Mouse (Mus musculus): ENCODE results near the gene Tnni1. TPM values are rescaled to one million over a fixed set of nuclear protein-coding genes. Genes with fewer than 3 reads are reported as not detected.
A peak's percentile ranks its signal among the peaks of the same experiment; 100 is the strongest.

Gene Tnni1
- polyA plus RNA-seq, 1 experiment = 1.3 TPM

GRCm38 (mm10) chr1:135800192-135800950 is 21.1 kb downstream of the Tnni1 start:
- no peak for TF ChIP-seq CTCF (IDR thresholded peaks at IDR 0.05; ENCODE audit: extremely low read depth, insufficient read depth, insufficient read length, insufficient replicate concordance)
- no peak for TF ChIP-seq POLR2A (IDR thresholded peaks at IDR 0.05; ENCODE audit: low read depth, low read length)
- 62% methylated on average over 8 of the region's 8 CpGs for WGBS
- Histone ChIP-seq H3K27me3 (ENCODE audit: control insufficient read depth, insufficient read depth, low read length) (0 out of 2 replicates have a peak, but pooled peaks cover under 1% of the 10 kb centered on the region), H3K36me3 (ENCODE audit: control insufficient read depth, insufficient read depth, low read length) (no peaks in the 10 kb centered on the region), H3K27ac (ENCODE audit: insufficient read depth, low read length) (no peak overlapping the region), H3K4me3 (ENCODE audit: extremely low read depth, insufficient read depth, insufficient read length) (no peak overlapping the region), H3K4me1 (ENCODE audit: control insufficient read depth, insufficient read depth, insufficient read length) (no peaks in the 10 kb centered on the region)
- no peak for DNase-seq (ENCODE audit: low read depth in 1 of 2, low spot score in 2 of 2)

- DNase-seq (ENCODE audit: low read depth in 1 of 2, low spot score in 2 of 2) = peak in 1 of 2 experiments; percentile 26
- 57% methylated on average over 10 of the region's 10 CpGs for whole genome bisulfite sequencing
- H3K36me3 ChIP-seq (ENCODE audit: control insufficient read depth, insufficient read depth, low read length) = no peaks in the 10 kb centered on the region
- TF ChIP-seq POLR2A (IDR thresholded peaks at IDR 0.05; ENCODE audit: low read depth, low read length) = no peak
- no peaks in the 10 kb centered on the region; the same call in 1 of the 2 replicates for H3K4me1 ChIP-seq (ENCODE audit: control insufficient read depth, insufficient read depth, insufficient read length)
- no peak overlapping the region for H3K27ac ChIP-seq (ENCODE audit: insufficient read depth, low read length)
- no peak overlapping the region for H3K4me3 ChIP-seq (ENCODE audit: extremely low read depth, insufficient read depth, insufficient read length)
- no peaks in the 10 kb centered on the region for H3K27me3 ChIP-seq (ENCODE audit: control insufficient read depth, insufficient read depth, low read length)
These were observed 28.3 kb downstream of the Tnni1 start for GRCm38 (mm10) chr1:135807546-135807945.

GRCm38 (mm10) chr1:135810180-135810579 is 30.9 kb downstream of the Tnni1 start:
- DNase-seq (ENCODE audit: low read depth in 1 of 2, low spot score in 2 of 2) = no peak
- Histone ChIP-seq H3K4me1 (ENCODE audit: control insufficient read depth, insufficient read depth, insufficient read length) (no peaks in the 10 kb centered on the region; the same call in 1 of the 2 replicates), H3K36me3 (ENCODE audit: control insufficient read depth, insufficient read depth, low read length) (no peaks in the 10 kb centered on the region), H3K27me3 (ENCODE audit: control insufficient read depth, insufficient read depth, low read length) (no peaks in the 10 kb centered on the region), H3K27ac (ENCODE audit: insufficient read depth, low read length) (no peak overlapping the region), H3K4me3 (ENCODE audit: extremely low read depth, insufficient read depth, insufficient read length) (no peak overlapping the region)
- TF ChIP-seq POLR2A (IDR thresholded peaks at IDR 0.05; ENCODE audit: low read depth, low read length) = no peak
- WGBS = 96% methylated on average over 2 of the region's 2 CpGs

GRCm38 (mm10) chr1:135811016-135811646 is 31.9 kb downstream of the Tnni1 start:
- H3K36me3 ChIP-seq (ENCODE audit: control insufficient read depth, insufficient read depth, low read length) = no peaks in the 10 kb centered on the region
- DNase-seq (ENCODE audit: low read depth in 1 of 2, low spot score in 2 of 2) = peak; percentile 36 to 76
- TF ChIP-seq CTCF (IDR thresholded peaks at IDR 0.05; ENCODE audit: extremely low read depth, insufficient read depth, insufficient read length, insufficient replicate concordance) (peak; percentile 93), POLR2A (IDR thresholded peaks at IDR 0.05; ENCODE audit: low read depth, low read length) (no peak)
- no peaks in the 10 kb centered on the region; the same call in 1 of the 2 replicates for H3K4me1 ChIP-seq (ENCODE audit: control insufficient read depth, insufficient read depth, insufficient read length)
- no peak overlapping the region for H3K27ac ChIP-seq (ENCODE audit: insufficient read depth, low read length)
- H3K27me3 ChIP-seq (ENCODE audit: control insufficient read depth, insufficient read depth, low read length) = no peaks in the 10 kb centered on the region
- H3K4me3 ChIP-seq (ENCODE audit: extremely low read depth, insufficient read depth, insufficient read length) = no peak overlapping the region
- 39% methylated on average over 7 of the region's 7 CpGs for WGBS

GRCm38 (mm10) chr1:135812205-135812604 is 33.0 kb downstream of the Tnni1 start:
- no peaks in the 10 kb centered on the region for H3K36me3 ChIP-seq (ENCODE audit: control insufficient read depth, insufficient read depth, low read length)
- H3K27ac ChIP-seq (ENCODE audit: insufficient read depth, low read length) = no peak overlapping the region
- H3K27me3 ChIP-seq (ENCODE audit: control insufficient read depth, insufficient read depth, low read length) = no peaks in the 10 kb centered on the region
- no peaks in the 10 kb centered on the region; the same call in 1 of the 2 replicates for H3K4me1 ChIP-seq (ENCODE audit: control insufficient read depth, insufficient read depth, insufficient read length)
- WGBS = 74% methylated on average over 3 of the region's 3 CpGs
- no peak for DNase-seq (ENCODE audit: low read depth in 1 of 2, low spot score in 2 of 2)
- H3K4me3 ChIP-seq (ENCODE audit: extremely low read depth, insufficient read depth, insufficient read length) = no peak overlapping the region
- TF ChIP-seq POLR2A (IDR thresholded peaks at IDR 0.05; ENCODE audit: low read depth, low read length) (no peak), CTCF (IDR thresholded peaks at IDR 0.05; ENCODE audit: extremely low read depth, insufficient read depth, insufficient read length, insufficient replicate concordance) (no peak)

- Histone ChIP-seq H3K27ac (ENCODE audit: insufficient read depth, low read length) (no peak overlapping the region), H3K4me3 (ENCODE audit: extremely low read depth, insufficient read depth, insufficient read length) (no peak overlapping the region), H3K27me3 (ENCODE audit: control insufficient read depth, insufficient read depth, low read length) (no peaks in the 10 kb centered on the region), H3K4me1 (ENCODE audit: control insufficient read depth, insufficient read depth, insufficient read length) (no peaks in the 10 kb centered on the region; the same call in 1 of the 2 replicates), H3K36me3 (ENCODE audit: control insufficient read depth, insufficient read depth, low read length) (no peaks in the 10 kb centered on the region)
- DNase-seq (ENCODE audit: low read depth in 1 of 2, low spot score in 2 of 2) = no peak
- 55% methylated on average over 2 of the region's 2 CpGs for WGBS
- TF ChIP-seq POLR2A (IDR thresholded peaks at IDR 0.05; ENCODE audit: low read depth, low read length) = no peak
- TF ChIP-seq CTCF (IDR thresholded peaks at IDR 0.05; ENCODE audit: extremely low read depth, insufficient read depth, insufficient read length, insufficient replicate concordance) = no peak
These were observed 33.4 kb downstream of the Tnni1 start for GRCm38 (mm10) chr1:135812618-135813017.

GRCm38 (mm10) chr1:135813071-135813470 is 33.8 kb downstream of the Tnni1 start:
- TF ChIP-seq CTCF (IDR thresholded peaks at IDR 0.05; ENCODE audit: extremely low read depth, insufficient read depth, insufficient read length, insufficient replicate concordance) (no peak), POLR2A (IDR thresholded peaks at IDR 0.05; ENCODE audit: low read depth, low read length) (no peak)
- WGBS = 66% methylated on average over 4 of the region's 4 CpGs
- no peak overlapping the region for H3K27ac ChIP-seq (ENCODE audit: insufficient read depth, low read length)
- H3K4me3 ChIP-seq (ENCODE audit: extremely low read depth, insufficient read depth, insufficient read length) = no peak overlapping the region
- H3K4me1 ChIP-seq (ENCODE audit: control insufficient read depth, insufficient read depth, insufficient read length) = no peaks in the 10 kb centered on the region; the same call in 1 of the 2 replicates
- no peak for DNase-seq (ENCODE audit: low read depth in 1 of 2, low spot score in 2 of 2)
- no peaks in the 10 kb centered on the region for H3K27me3 ChIP-seq (ENCODE audit: control insufficient read depth, insufficient read depth, low read length)
- no peaks in the 10 kb centered on the region for H3K36me3 ChIP-seq (ENCODE audit: control insufficient read depth, insufficient read depth, low read length)
